Mouse (Mus musculus) lung, adult 2 months (tissue): ENCODE data around the gene Ptgis.

Experiments
- CTCF ChIP-seq: fragments of 200-500 bp; IDR thresholded peaks from 2 replicates; pipeline ENCODE4 v1.5.1; 2011; ENCODE audit warnings: mild to moderate bottlenecking, low read length, control low read depth; ENCODE audit not compliant: insufficient read depth
- POLR2A ChIP-seq: fragments of 200-500 bp; IDR thresholded peaks from 2 replicates; pipeline ENCODE4 v1.6.1; 2011; ENCODE audit warnings: low read depth, mild to moderate bottlenecking, control low read depth, low read length, borderline replicate concordance; ENCODE audit errors: extremely low read depth

DNA sequence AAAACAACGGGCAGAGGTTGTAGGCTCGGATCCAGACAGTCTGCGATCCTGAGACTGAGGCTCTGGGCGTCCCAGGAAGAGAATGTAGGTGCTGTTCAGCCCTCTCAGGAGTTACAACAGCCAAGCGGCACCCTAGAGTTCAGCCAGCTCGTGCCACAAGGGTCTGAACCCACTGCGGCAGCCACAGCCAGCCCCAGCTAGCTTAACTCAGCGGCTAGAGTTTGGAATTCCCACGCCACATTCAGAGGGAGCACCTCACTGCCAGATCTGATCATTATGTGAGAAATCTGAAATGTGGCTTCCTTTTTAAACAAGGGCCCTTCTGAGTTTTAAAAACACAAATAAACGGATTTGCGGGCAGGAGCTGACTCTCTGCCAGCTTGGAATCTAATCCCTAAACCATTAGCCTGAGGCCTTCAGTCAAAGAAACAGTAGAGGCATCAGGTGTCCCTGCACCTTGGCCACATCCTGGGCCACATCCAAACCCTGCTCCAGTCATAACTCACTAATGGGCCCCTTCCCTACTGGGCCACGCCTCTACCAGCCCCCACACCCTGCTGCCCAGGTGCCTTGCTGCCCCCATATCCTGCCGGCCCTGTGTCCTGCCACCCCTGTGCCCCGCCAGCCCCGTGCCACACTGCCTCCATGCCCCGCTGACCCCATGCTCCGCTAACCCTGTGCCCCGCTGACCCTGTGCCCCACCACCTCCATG lies 34.3 kb downstream of the Ptgis start:
- TF ChIP-seq POLR2A (no peak), CTCF (no peak)
